Mouse (Mus musculus): Measurements from ENCODE around the gene Pak7. TPM values are rescaled to one million over a fixed set of nuclear protein-coding genes. Genes with fewer than 3 reads are reported as not detected.

Gene Pak7
- total RNA-seq, 2 experiments from 2014 or later: not detected

GRCm38 (mm10) chr2:136175030-136175429, 212.7 kb downstream of the Pak7 start:
- no peak for ATAC-seq (ENCODE audit: poor library complexity, severe bottlenecking)

- no peak for ATAC-seq (ENCODE audit: poor library complexity, severe bottlenecking)
These were observed 237.0 kb downstream of the Pak7 start for GRCm38 (mm10) chr2:136150752-136151151.

- ATAC-seq (ENCODE audit: poor library complexity, severe bottlenecking): peak; percentile 31; the same call in 1 of the 2 replicates
These were observed 238.2 kb downstream of the Pak7 start for GRCm38 (mm10) chr2:136149530-136149929.

- peak; percentile 90 for ATAC-seq (ENCODE audit: poor library complexity, severe bottlenecking)
These were observed 238.8 kb downstream of the Pak7 start for GRCm38 (mm10) chr2:136148999-136149398.

GRCm38 (mm10) chr2:136140807-136141206, 247.0 kb downstream of the Pak7 start:
- ATAC-seq (ENCODE audit: poor library complexity, severe bottlenecking): no peak

DNA sequence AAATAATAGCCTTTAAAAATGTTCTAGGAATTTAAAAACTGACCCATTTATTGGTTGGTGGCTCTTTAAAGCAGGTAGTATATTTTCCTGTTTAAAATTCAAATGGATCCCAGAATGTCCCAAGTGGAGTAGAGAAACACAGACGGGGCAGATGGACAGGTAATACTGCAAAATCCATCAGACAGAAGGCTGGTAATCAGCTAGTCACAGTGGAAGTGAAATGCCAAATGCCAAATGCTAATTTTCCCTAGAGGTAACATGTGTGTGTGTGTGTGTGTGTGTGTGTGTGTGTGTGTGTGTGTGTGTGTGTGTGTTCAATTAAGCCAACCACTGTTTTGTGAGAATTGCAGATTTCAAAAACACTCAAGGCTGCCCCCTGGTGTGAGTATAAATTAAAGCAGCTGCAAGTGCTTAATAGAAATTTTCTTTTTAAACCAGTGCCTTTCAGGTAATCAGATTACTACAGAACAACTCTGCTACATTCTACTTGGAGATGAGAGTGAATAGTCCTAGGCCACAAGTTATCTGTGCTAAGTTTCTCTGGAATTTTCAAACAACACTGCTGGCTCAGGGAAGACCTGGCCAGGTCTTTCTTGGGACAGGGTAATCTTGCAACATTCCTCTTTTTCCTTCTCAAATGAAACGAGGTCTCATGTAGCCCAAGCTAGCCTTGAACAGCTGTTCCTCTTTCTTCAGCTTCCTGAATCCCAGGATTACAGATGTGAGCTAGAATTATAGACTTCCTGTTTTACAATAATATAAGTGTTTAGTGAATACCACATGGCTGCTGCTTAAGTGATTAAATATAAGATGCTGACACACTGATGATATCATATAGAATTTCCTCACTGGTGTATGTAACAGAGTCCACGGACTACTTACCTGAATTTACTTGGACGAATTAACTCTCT, 248.4 kb downstream of the Pak7 start:
- ATAC-seq (ENCODE audit: poor library complexity, severe bottlenecking): no peak

GRCm38 (mm10) chr2:136138451-136138850, 249.3 kb downstream of the Pak7 start:
- ATAC-seq (ENCODE audit: poor library complexity, severe bottlenecking): no peak

DNA sequence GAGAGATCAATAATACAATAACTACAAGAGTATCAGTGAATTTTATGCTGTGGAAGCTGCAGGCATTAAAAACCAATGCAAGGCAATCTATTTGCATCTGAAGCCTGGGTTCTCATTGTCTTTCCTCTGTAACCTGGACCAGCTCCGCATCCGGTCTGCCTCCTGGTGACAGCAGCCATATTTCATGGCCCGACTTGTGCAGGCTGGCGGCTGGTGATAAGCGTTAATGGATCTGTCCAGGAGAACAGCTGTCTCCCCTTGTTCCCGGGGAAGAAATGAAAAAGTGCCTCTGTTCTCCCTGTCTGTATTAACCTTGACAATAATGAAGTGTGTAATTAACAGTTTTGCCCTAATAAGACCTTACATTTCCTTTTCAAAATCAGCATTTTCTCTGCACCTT, 265.9 kb downstream of the Pak7 start:
- no peak for ATAC-seq (ENCODE audit: poor library complexity, severe bottlenecking)

DNA sequence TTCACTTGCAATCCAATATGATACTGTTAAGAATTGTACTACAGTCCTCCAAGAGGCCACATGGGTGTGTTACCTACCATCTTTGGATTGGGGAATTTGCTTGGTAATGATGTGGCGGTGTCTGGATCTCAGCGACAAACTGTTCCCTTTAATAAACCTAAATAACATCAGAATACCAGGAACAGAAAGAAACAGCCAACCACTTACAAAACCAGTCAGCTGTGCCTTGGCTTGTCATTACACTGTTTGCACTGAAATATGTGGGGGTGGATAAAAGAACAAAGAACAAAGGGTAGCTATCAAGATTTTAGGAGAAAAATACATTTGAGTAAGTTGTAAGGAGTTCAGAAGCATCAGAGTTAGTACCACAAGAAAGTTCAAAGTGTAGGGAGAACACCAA, 269.8 kb downstream of the Pak7 start:
- no peak for ATAC-seq (ENCODE audit: poor library complexity, severe bottlenecking)

- ATAC-seq (ENCODE audit: poor library complexity, severe bottlenecking): no peak
These were observed 274.4 kb downstream of the Pak7 start for GRCm38 (mm10) chr2:136113374-136113773.

- no peak for ATAC-seq (ENCODE audit: poor library complexity, severe bottlenecking)
These were observed 278.8 kb downstream of the Pak7 start for GRCm38 (mm10) chr2:136109038-136109363.

DNA sequence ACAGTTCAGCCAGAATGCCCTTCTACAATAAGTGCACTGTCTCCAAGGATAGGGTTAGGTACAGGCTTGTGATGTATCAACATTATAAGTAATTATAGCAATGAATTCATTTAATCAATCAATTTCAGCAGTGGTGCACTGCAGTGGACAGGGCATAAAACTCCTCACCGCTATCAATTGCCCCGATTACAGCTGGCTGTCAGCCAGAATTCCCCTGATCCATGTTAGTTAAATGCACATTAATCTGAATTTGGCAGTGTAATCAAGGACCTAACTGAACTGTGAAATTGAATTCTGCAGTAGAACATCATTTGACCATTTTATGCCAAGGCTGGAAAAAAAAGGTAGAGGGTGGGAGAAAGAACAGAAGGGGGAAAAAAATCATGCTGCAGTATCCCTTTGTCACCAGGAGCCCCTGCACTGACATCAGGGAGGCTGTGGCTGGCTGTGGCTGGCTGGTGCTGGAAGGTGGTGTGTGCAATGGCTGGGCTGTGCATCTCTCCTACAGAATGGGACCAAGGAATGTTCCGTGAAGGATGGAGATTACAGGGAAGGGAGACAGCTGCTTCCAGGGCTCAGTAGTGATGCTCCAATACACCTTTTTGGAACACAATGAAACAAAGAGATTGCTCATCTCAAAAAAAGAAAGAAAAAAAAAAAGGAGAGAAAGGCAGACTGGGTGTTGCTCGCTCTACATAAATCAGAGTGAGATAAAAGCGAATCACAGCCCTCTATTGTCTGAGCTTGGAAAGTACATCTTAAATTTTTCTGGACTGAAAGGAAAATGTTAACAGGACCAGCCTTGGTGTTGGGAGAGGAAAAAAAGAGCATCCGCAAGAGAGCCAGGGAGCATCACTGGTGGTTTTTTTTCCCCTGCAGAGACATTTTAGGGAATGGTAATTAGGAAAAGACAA, 279.4 kb downstream of the Pak7 start:
- no peak for ATAC-seq (ENCODE audit: poor library complexity, severe bottlenecking)

DNA sequence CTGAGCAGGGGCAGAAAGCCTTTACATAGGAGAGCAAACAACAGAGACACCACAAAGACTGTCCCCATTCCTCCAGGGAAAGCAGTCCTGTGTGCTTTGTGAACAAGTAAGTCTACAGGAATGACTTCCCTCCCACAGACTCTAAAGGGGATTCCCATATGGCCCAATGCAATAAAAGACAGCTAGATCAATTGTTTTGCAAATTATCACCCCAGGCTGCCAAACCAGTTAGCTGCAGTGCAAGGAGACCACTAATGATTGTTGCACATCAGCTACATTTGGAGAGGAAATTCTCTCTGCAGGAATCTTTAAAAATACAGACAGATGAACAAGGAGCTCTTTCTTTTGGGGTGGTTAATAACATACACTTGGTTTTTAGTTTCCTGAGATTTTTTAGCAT, 280.2 kb downstream of the Pak7 start:
- ATAC-seq (ENCODE audit: poor library complexity, severe bottlenecking): no peak

GRCm38 (mm10) chr2:136097143-136097542, 290.6 kb downstream of the Pak7 start:
- no peak for ATAC-seq (ENCODE audit: poor library complexity, severe bottlenecking)

DNA sequence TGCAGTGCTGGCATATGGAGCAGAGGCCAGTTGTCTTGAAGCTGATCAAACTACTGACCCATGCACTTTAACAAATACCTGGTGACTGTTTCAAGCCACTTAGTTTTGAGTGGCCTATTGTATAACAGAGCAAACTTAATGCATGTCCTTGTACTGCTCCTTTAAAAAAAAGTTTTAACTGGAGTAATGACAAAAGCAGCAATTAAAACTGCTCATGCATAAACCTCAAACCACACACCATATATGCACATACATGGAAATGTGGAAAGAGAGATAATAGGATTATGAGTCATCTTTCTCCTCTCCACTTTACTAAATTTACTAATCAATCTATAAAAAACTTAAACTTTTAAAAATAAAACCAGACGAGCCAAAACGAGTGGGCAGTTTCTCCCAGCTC, 291.8 kb downstream of the Pak7 start:
- ATAC-seq (ENCODE audit: poor library complexity, severe bottlenecking): no peak

DNA sequence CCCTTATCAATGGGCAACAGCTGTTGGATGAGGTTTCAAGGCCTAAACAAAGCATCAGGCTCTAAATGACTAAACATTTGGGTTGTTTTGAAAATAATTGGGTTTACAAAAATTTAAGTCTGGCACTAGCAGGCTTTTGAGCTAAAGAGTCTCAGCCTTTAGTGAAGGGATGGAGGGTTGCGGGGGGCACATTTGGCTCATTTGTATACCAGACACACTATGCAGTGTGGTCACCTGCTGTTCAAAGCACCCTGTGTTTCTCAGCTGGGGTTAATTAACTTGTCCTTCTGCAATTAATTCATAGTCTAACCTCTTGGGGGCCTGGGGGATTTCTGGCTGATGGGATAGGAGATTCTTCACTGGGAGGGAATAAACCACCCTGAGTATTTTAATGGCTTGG, 323.4 kb downstream of the Pak7 start:
- ATAC-seq (ENCODE audit: poor library complexity, severe bottlenecking): no peak

DNA sequence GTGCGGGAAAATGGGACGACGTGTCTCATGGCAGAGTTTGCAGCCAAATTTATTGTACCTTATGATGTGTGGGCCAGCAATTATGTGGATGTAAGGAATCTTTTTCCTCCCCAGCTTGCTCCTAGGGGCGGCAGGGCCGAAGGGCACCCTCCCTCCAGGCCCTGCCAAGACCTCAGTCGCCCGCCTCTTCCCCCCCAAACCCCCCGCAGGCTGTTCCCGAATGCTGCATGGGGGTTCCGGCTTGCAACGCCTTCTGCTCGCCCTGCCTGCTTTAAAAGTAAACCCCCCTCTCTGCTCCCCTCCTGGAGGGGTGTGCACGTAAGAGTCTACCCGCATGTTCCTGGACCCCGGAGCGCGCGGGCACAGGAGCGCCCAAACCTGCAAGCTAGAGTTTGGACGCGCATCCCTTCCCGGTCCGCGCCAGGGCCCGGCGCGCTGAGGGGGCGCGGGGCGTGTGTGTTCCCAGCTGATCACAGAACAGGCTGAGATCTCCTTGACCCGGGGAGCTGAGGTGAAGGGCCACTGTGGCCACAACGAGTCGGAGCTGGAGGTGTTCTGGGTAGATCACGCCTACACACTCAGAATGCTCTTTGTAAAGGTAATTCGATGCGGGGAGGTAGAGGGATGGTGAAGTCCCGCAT, 328.6 kb downstream of the Pak7 start:
- no peak for ATAC-seq (ENCODE audit: poor library complexity, severe bottlenecking)

DNA sequence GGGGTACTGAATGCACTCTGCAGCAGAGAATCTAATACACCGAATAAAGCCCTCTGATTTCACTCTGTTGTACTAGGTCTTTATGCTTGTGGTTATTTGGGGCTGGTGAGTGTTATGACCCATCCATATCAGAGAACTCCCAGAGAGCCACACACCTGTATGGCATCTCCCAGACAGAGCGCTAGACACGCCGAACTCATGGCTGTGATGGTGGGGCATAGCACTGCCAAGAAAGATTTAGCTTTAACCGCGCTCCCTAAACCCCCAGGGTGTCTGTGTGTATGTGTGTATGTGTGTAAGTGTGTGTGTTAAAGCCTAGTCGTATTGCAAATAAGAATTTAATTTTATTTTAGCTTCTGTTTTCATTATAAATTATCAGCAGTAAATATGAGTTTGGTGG, 329.4 kb downstream of the Pak7 start:
- no peak for ATAC-seq (ENCODE audit: poor library complexity, severe bottlenecking)

- ATAC-seq (ENCODE audit: poor library complexity, severe bottlenecking): no peak
These were observed 329.9 kb downstream of the Pak7 start for GRCm38 (mm10) chr2:136057861-136058331.

- no peak for ATAC-seq (ENCODE audit: poor library complexity, severe bottlenecking)
These were observed 336.0 kb downstream of the Pak7 start, which contains the start of gene Lamp5 for GRCm38 (mm10) chr2:136051688-136052289. Lamp5 (plus strand) TSS chr2:136052239.
